In the genomic region with DNA sequence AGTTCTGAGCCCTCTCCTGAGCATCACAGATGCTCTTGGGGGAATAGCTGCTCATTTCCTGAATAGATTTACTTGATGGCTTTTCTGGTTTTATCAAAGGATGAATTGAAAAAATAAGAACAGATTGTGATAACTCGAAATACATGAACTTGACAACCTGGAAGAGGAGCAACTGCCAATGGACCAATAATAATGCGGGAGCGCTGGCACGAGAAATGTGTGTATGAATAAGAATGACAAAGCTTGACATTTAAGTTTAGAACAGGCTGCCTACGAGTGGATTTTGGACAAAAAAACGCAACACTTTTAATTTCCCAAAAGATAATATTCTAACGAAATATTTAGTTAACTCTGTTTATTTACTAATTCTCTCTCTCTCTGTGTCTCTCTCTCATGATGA, we compare ENCODE assay signal across 16 mouse cellular contexts.
DNase-seq lines count a peak whose midpoint lies in the region; ATAC-seq lines count a peak whose summit lies in the region.
"Had no signal": no experiment of that assay in that cellular context is flagged by ENCODE, and none has a peak within 500 bp of the region (broad histone marks: within the 10 kb centered on the region; RNA-seq: fewer than 3 reads in every experiment).

No protein-coding gene starts in this region.

- peak; percentile 12 to 31 for DNase-seq in cerebellum, postnatal 10 days
- DNase-seq in cerebellum, adult 18-20 months: no peak
- DNase-seq in layer of hippocampus, adult 18-20 months (ENCODE audit: low spot score in 2 of 2): peak; percentile 37 to 71
- peak; percentile 48 for DNase-seq in layer of hippocampus, adult 9-11 months
- no peak for DNase-seq in testis, postnatal 14 days (ENCODE audit: low spot score)
- no peak for DNase-seq in heart, postnatal 4 days
- DNase-seq: adrenal gland, adult 8-10 months; adrenal gland, postnatal 36 days; B cell, adult 2 months; embryo, embryonic 11 days; gastrocnemius, postnatal 10 days; heart, adult 18-20 months; heart, postnatal 14 days had no signal

- ATAC-seq in megakaryocyte progenitor cell, adult 5-6 weeks (replicated peaks; ENCODE audit: poor library complexity): no peak
- ATAC-seq: CD4-positive, CD25-positive, alpha-beta regulatory T cell, adult 4 months; forebrain, embryonic 15.5 days had no signal

Comparison
In these comparisons a context has a peak if more than half of its experiments do, and no peak if none do; other contexts are left out.
1. DNase-seq: peak in cerebellum, postnatal 10 days (2 of 2), layer of hippocampus, adult 18-20 months (2 of 2) and layer of hippocampus, adult 9-11 months (single experiment); none in cerebellum, adult 18-20 months (0 of 2), testis, postnatal 14 days (single experiment) and heart, postnatal 4 days (single experiment).